8 mouse cellular contexts compared by ENCODE assay signal in the genomic region with DNA sequence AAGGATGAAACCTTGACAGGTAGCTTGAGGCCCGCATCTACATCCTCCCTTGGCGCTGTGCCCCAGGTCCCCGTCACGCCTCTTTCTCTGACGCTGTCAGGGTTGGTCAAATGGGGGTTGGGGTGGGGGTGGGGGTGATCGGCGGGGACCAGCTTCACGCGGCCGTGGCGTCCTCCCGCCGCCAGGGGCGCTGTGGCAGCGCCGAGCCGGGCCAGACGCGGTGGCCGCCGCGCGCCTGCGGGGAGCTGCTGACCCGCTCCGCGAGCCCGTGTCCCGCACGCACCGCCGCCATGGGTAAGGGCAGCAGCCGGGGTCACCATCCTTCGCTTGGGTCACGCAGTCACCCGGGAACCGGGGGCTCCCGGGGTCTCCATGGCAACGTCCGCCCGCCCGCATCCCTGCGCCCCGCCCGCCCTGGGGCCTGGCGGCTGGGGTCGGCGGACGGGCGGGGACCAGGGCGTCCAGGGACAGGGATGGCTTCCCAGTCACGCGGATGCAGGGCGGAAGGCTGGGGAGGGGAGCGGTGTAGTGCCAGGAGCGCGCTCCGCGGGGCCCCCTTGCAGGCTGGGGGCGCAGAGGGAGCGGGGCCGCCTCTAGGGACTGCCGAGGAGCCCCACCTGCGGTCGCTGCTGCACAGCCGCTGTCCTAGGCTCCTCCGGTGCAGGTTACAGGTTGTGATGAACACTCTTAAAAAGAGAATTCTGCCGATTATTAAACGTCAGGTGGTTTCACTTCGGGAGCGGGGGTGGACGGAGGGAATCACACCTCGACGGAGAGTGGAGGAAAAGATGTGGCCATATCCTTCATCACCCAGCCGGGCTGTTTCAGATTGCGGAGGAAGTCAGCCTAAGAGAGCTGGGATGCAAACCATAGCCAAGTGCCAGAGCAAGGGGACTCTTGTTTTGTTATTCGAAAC. TPM values are rescaled to one million over a fixed set of nuclear protein-coding genes. Genes with fewer than 3 reads are reported as not detected.
A peak's percentile ranks its signal among the peaks of the same experiment; 100 is the strongest.
DNase-seq lines count a peak whose midpoint lies in the region; ATAC-seq and TF ChIP-seq lines count a peak whose summit lies in the region.

Gene Rufy2, plus strand, starts transcription at position 185 of the 916 bp plus-strand sequence.

- no peak for TF ChIP-seq EP300 in ES-Bruce4 (IDR thresholded peaks at IDR 0.05; ENCODE audit: insufficient read depth, low read depth, low read length)
- no peak for TF ChIP-seq EP300 in stomach, postnatal 0 days (optimal IDR thresholded peaks at IDR 0.05)

- peak within 1 kb of the TSS; percentile 85 for H3K9ac ChIP-seq in ES-Bruce4 (ENCODE audit: low read depth, poor library complexity, severe bottlenecking)
- H3K9ac ChIP-seq in forebrain, embryonic 13.5 days, result peak within 1 kb of the TSS; percentile 90
- H3K9ac ChIP-seq in liver, embryonic 16.5 days (ENCODE audit: low read depth, low read length), result peak within 1 kb of the TSS; percentile 76
- H3K9ac ChIP-seq in neural tube, embryonic 12.5 days, result peak within 1 kb of the TSS; percentile 84
- H3K9ac ChIP-seq in stomach, postnatal 0 days (ENCODE audit: low read length), result peak within 1 kb of the TSS; percentile 90

- no peaks in the 10 kb centered on the region for H3K27me3 ChIP-seq in ES-Bruce4 (ENCODE audit: control insufficient read depth, insufficient read depth, low read length, poor library complexity, severe bottlenecking)
- no peaks in the 10 kb centered on the region for H3K27me3 ChIP-seq in forebrain, embryonic 13.5 days
- no peaks in the 10 kb centered on the region; the same call in 1 of the 2 replicates for H3K27me3 ChIP-seq in liver, embryonic 16.5 days (ENCODE audit: control insufficient read depth, insufficient read depth, low read depth, low read length)
- no peaks in the 10 kb centered on the region for H3K27me3 ChIP-seq in neural tube, embryonic 12.5 days (replicated peaks)
- no peaks in the 10 kb centered on the region for H3K27me3 ChIP-seq in stomach, postnatal 0 days (ENCODE audit: control insufficient read depth, insufficient read depth, low read length)

- H3K9me3 ChIP-seq in ES-Bruce4 (replicated peaks; ENCODE audit: control insufficient read depth, insufficient read depth, low read length, poor library complexity, severe bottlenecking), result no peaks in the 10 kb centered on the region
- H3K9me3 ChIP-seq in forebrain, embryonic 13.5 days (replicated peaks), result no peaks in the 10 kb centered on the region
- no peaks in the 10 kb centered on the region for H3K9me3 ChIP-seq in liver, embryonic 16.5 days (replicated peaks; ENCODE audit: control insufficient read depth, low read length)
- no peaks in the 10 kb centered on the region for H3K9me3 ChIP-seq in neural tube, embryonic 12.5 days
- no peaks in the 10 kb centered on the region for H3K9me3 ChIP-seq in stomach, postnatal 0 days (ENCODE audit: control insufficient read depth, low read length)

- peak within 1 kb of the TSS; percentile 95 for H3K4me3 ChIP-seq in ES-Bruce4 (ENCODE audit: low read depth, low read length)
- H3K4me3 ChIP-seq in forebrain, embryonic 13.5 days, result peak within 1 kb of the TSS; percentile 88
- peak within 1 kb of the TSS; percentile 89 for H3K4me3 ChIP-seq in liver, embryonic 16.5 days (ENCODE audit: low read depth, low read length)
- H3K4me3 ChIP-seq in neural tube, embryonic 12.5 days, result peak within 1 kb of the TSS; percentile 92
- peak within 1 kb of the TSS; percentile 96 for H3K4me3 ChIP-seq in stomach, postnatal 0 days (ENCODE audit: low read depth, low read length)

- peak; percentile 83 to 91 for DNase-seq in heart, postnatal 10 days
- DNase-seq in kidney, postnatal 4 days, result peak; percentile 88 to 93
- DNase-seq in stomach, postnatal 0 days (ENCODE audit: low spot score), result peak; percentile 86

- TF ChIP-seq POLR2A in ES-Bruce4 (IDR thresholded peaks at IDR 0.05; ENCODE audit: insufficient read depth, low read length), result no peak

- peak within 1 kb of the TSS; percentile 68 for H3K4me2 ChIP-seq in forebrain, embryonic 13.5 days
- peak within 1 kb of the TSS; percentile 94 for H3K4me2 ChIP-seq in liver, embryonic 16.5 days (ENCODE audit: low read depth, low read length)
- H3K4me2 ChIP-seq in neural tube, embryonic 12.5 days (replicated peaks), result peak within 1 kb of the TSS; percentile 66
- peak within 1 kb of the TSS; percentile 66 for H3K4me2 ChIP-seq in stomach, postnatal 0 days (replicated peaks; ENCODE audit: low read depth)

- TF ChIP-seq CTCF in ES-Bruce4 (IDR thresholded peaks at IDR 0.05; ENCODE audit: low read depth, low read length), result peak; percentile 63
- TF ChIP-seq CTCF in stomach, postnatal 0 days (IDR thresholded peaks at IDR 0.05; ENCODE audit: low read depth), result peak; percentile 66

- H3K36me3 ChIP-seq in ES-Bruce4 (ENCODE audit: control insufficient read depth, insufficient read depth, low read length, poor library complexity, severe bottlenecking), result 0 out of 2 replicates have a peak, but pooled peaks cover 5% of the 10 kb centered on the region
- peaks cover 34% of the 10 kb centered on the region for H3K36me3 ChIP-seq in forebrain, embryonic 13.5 days (ENCODE audit: poor library complexity, severe bottlenecking)
- peaks cover 4% of the 10 kb centered on the region; the same call in 1 of the 2 replicates for H3K36me3 ChIP-seq in liver, embryonic 16.5 days (ENCODE audit: control insufficient read depth, insufficient read depth)
- H3K36me3 ChIP-seq in neural tube, embryonic 12.5 days, result peaks cover 36% of the 10 kb centered on the region
- peaks cover 4% of the 10 kb centered on the region; the same call in 1 of the 2 replicates for H3K36me3 ChIP-seq in stomach, postnatal 0 days (ENCODE audit: control insufficient read depth, insufficient read depth, low read length)

- ATAC-seq in cerebellum, adult (ENCODE audit: insufficient number of reproducible peaks, low FRiP score, low TSS enrichment), result peak; percentile 86
- ATAC-seq in forebrain, embryonic 13.5 days, result peak; percentile 95
- peak; percentile 81 for ATAC-seq in liver, embryonic 16.5 days (ENCODE audit: low read depth)
- ATAC-seq in neural tube, embryonic 12.5 days (ENCODE audit: low FRiP score, low read depth), result peak; percentile 93
- peak; percentile 92 for ATAC-seq in stomach, postnatal 0 days (ENCODE audit: low FRiP score, low TSS enrichment)

- under 1% methylated on average over 64 of the region's 77 CpGs for WGBS in forebrain, embryonic 13.5 days
- under 1% methylated on average over 76 of the region's 77 CpGs for WGBS in liver, embryonic 16.5 days (ENCODE audit: insufficient replicate concordance)
- WGBS in neural tube, embryonic 12.5 days, result under 1% methylated on average over 77 of the region's 77 CpGs
- under 1% methylated on average over 62 of the region's 77 CpGs for WGBS in stomach, postnatal 0 days

- H3K4me1 ChIP-seq in ES-Bruce4 (ENCODE audit: control insufficient read depth, insufficient read depth, low read length), result no peaks in the 10 kb centered on the region
- H3K4me1 ChIP-seq in forebrain, embryonic 13.5 days, result peaks cover 13% of the 10 kb centered on the region
- H3K4me1 ChIP-seq in liver, embryonic 16.5 days (ENCODE audit: control insufficient read depth, low read depth, low read length), result peaks cover 11% of the 10 kb centered on the region
- H3K4me1 ChIP-seq in neural tube, embryonic 12.5 days, result peaks cover 10% of the 10 kb centered on the region
- 0 out of 2 replicates have a peak, but pooled peaks cover 2% of the 10 kb centered on the region for H3K4me1 ChIP-seq in stomach, postnatal 0 days (replicated peaks; ENCODE audit: control insufficient read depth, insufficient read depth)

- intact Hi-C loops in heart, postnatal 10 days (cut with DNase I), result no loop called here

- H3K27ac ChIP-seq in ES-Bruce4 (ENCODE audit: insufficient read depth, low read length), result no peak within 1 kb of the TSS
- H3K27ac ChIP-seq in forebrain, embryonic 13.5 days, result peak within 1 kb of the TSS; percentile 79
- H3K27ac ChIP-seq in liver, embryonic 16.5 days (ENCODE audit: low read length), result no peak within 1 kb of the TSS
- H3K27ac ChIP-seq in neural tube, embryonic 12.5 days, result peak within 1 kb of the TSS; percentile 64; the same call in 1 of the 2 replicates
- peak within 1 kb of the TSS; percentile 69 for H3K27ac ChIP-seq in stomach, postnatal 0 days (replicated peaks)

RNA-seq across cellular contexts. Expression of gene Rufy2, which starts in this region (rescaled TPM):
- 30.7 and 32.0 TPM in 2 replicates for polyA plus RNA-seq in ES-Bruce4 (2011; ENCODE audit: insufficient read depth, insufficient read length, low read depth, missing spikeins)
- 45.2 and 47.3 TPM in 2 replicates for polyA plus RNA-seq in forebrain, embryonic 13.5 days (2015; fragmentation: Nextera tagmentation; extraction: Ambion mirVana)
- 10 to 100 TPM; 17.3 to 19.0 TPM for total RNA-seq in heart, postnatal 10 days (2021)
- 2.0 and 2.6 TPM in 2 replicates for polyA plus RNA-seq in liver, embryonic 16.5 days (2015; fragmentation: Nextera tagmentation; extraction: Ambion mirVana)
- polyA plus RNA-seq in neural tube, embryonic 12.5 days (2016; fragmentation: Nextera tagmentation; extraction: Ambion mirVana), result 36.3 and 39.1 TPM in 2 replicates
- polyA plus RNA-seq in stomach, postnatal 0 days (2015; fragmentation: Nextera tagmentation; extraction: Ambion mirVana), result 10.3 and 12.8 TPM in 2 replicates

Comparison
In these comparisons a context has a peak if more than half of its experiments do, and no peak if none do; other contexts are left out.
1. H3K27ac ChIP-seq: peak in forebrain, embryonic 13.5 days (single experiment), neural tube, embryonic 12.5 days (single experiment) and stomach, postnatal 0 days (single experiment); none in ES-Bruce4 (single experiment) and liver, embryonic 16.5 days (single experiment).
2. Peak in every context shown above with its lines, with median percentiles within 50 percentile points of each other: H3K4me3 ChIP-seq, H3K9ac ChIP-seq, ATAC-seq, H3K4me2 ChIP-seq and DNase-seq.